Comparison of ENCODE assay signal across 9 mouse cellular contexts in genomic region chr11:73168576-73168975, GRCm38 (mm10).
"Had no signal": no experiment of that assay in that cellular context is flagged by ENCODE, and none has a peak within 500 bp of the region (broad histone marks: within the 10 kb centered on the region; RNA-seq: fewer than 3 reads in every experiment).

No protein-coding gene starts in this region.

- H3K36me3 ChIP-seq: lung, embryonic 15.5 days had no signal

- H3K4me2 ChIP-seq: liver, embryonic 12.5 days; lung, embryonic 15.5 days; midbrain, embryonic 13.5 days had no signal

- H3K27ac ChIP-seq: left cerebral cortex, adult 2 months; limb, embryonic 10.5 days; liver, embryonic 12.5 days; lung, embryonic 15.5 days; macrophage; midbrain, embryonic 13.5 days; stomach, postnatal 0 days had no signal

- H3K4me1 ChIP-seq: limb, embryonic 10.5 days; midbrain, embryonic 13.5 days had no signal

- H3K27me3 ChIP-seq: liver, embryonic 12.5 days; lung, embryonic 15.5 days; midbrain, embryonic 13.5 days had no signal

- H3K9ac ChIP-seq: liver, embryonic 12.5 days; lung, embryonic 15.5 days; midbrain, embryonic 13.5 days had no signal

- H3K9me3 ChIP-seq: limb, embryonic 10.5 days; liver, embryonic 12.5 days; lung, embryonic 15.5 days; megakaryocyte, embryonic 14.5 days; midbrain, embryonic 13.5 days had no signal

- H3K4me3 ChIP-seq: left cerebral cortex, adult 2 months; limb, embryonic 10.5 days; liver, embryonic 12.5 days; lung, embryonic 15.5 days; megakaryocyte, embryonic 14.5 days; midbrain, embryonic 13.5 days; myocyte had no signal
